Mouse (Mus musculus): ENCODE results near the gene Dnlz. TPM values are rescaled to one million over a fixed set of nuclear protein-coding genes. Genes with fewer than 3 reads are reported as not detected.

Dnlz gene
- polyA plus RNA-seq, 1 experiment: 6.2 TPM

DNA sequence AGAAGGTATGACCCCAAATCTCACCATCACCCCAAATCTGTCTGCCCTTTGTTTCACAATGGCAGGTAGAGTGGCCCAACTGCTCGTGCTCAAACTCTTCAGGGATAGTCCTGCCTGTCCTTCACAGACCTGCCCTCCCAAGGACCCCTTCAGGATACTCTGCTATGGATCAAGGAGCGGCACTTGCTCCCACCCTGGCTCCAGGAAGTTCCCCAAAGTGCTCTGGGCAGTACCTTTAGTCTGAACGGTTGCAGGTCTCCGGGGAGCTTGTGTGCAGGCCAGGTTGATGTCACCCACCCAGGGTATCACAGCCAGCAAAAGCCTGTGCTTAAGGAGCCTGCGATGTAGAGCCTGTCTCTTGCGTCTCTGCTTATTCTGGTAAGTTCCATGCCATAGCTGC lies 16.0 kb upstream of the Dnlz start:
- H3K27ac ChIP-seq (ENCODE audit: control insufficient read depth, insufficient read depth, low read depth, low read length): no peak overlapping the region
- TF ChIP-seq POLR2A (IDR thresholded peaks at IDR 0.05; ENCODE audit: control insufficient read depth, low read depth, low read length) (no peak), CTCF (IDR thresholded peaks at IDR 0.05; ENCODE audit: control insufficient read depth, insufficient read depth, insufficient replicate concordance, low read depth, low read length) (no peak)
- no peaks in the 10 kb centered on the region for H3K4me1 ChIP-seq (ENCODE audit: control insufficient read depth, insufficient read depth, low read length)
- H3K4me3 ChIP-seq (ENCODE audit: control insufficient read depth, low read depth, low read length): no peak overlapping the region
- H3K27me3 ChIP-seq (ENCODE audit: control insufficient read depth, insufficient read depth, low read length): no peaks in the 10 kb centered on the region
- H3K36me3 ChIP-seq (ENCODE audit: control insufficient read depth, insufficient read depth, low read length): peaks cover 3% of the 10 kb centered on the region

DNA sequence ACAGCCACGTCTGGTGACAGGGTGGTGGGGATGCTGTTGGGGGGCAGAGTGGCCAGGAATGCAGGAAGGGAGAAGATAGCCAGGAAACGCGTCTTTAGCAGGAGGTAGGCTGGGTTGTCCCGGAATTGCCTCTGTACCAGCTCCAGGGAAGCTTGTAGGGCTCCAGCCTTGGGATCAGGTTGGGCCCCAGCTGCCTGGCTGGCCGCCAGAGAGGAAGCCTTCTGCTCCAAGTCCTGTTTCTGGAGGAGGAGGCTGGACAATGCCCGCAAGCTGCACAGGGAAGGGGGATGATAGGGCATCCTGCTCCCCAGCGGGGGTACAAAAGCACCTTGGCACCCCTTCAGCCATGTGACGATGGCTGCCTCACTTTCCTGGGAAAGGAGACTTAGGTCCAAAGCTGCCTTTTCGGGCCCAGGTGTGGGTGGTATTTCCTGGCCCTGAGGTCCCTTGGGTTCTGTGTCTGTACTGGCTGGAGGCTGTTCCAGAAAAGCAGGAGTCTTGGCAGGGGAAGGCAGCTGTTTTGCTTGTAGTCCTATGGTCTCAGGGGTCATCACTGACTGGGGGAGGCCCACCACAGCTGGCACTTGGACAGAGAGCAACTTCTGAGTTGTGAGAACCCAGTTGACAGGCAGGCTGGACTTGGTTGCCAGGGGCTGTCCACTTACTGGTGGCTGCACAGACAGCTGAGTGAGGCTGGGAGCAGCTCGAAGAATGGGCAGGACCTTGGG lies 13.0 kb upstream of the Dnlz start:
- no peak for TF ChIP-seq CTCF (IDR thresholded peaks at IDR 0.05; ENCODE audit: control insufficient read depth, insufficient read depth, insufficient replicate concordance, low read depth, low read length)
- TF ChIP-seq POLR2A (IDR thresholded peaks at IDR 0.05; ENCODE audit: control insufficient read depth, low read depth, low read length): no peak

DNA sequence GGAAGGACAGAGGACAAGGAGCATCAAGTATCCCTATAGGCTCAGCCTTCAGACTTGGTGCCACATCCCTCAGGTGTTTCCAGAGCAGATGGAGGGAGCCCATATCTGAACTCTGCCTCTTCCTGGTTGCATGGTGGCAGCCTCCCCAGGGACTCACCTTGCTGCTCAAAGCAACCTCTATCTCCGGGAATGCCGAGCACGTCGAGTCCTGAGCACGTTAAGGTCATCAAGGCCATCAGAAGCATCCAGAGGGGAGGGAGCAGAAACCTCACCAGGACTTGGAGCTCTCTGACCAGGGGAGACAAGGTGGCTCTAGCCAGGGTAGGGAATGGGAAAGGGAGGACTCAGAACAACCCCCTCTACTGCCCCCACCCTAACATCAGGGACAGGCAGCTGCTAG lies 11.6 kb upstream of the Dnlz start:
- H3K36me3 ChIP-seq (ENCODE audit: control insufficient read depth, insufficient read depth, low read length): peaks cover 2% of the 10 kb centered on the region

More for the DNA sequence above, 13.0 kb upstream of the Dnlz start:
- Histone ChIP-seq H3K27ac (ENCODE audit: control insufficient read depth, insufficient read depth, low read depth, low read length) (no peak overlapping the region), H3K36me3 (ENCODE audit: control insufficient read depth, insufficient read depth, low read length) (peaks cover 3% of the 10 kb centered on the region), H3K4me1 (ENCODE audit: control insufficient read depth, insufficient read depth, low read length) (no peaks in the 10 kb centered on the region), H3K27me3 (ENCODE audit: control insufficient read depth, insufficient read depth, low read length) (no peaks in the 10 kb centered on the region), H3K4me3 (ENCODE audit: control insufficient read depth, low read depth, low read length) (no peak overlapping the region)

DNA sequence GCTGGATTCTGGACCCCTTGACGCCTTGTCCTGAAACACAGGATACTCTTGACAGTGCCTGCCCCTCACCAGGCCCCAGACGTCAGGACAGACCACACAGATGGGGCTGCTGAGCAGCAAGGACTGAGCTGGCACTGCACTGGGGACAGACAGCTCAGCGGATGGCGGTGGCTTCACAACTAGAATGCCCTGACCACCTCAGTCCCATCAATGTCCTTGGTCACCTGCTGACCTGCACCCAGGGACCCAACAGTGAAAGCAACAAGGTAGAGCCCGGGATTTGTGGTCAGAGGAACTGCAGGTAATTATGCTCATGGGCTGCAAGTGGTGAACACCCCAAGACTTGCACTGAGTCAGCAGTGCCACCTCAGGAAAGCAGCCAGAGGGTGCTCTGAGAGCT lies 11.1 kb upstream of the Dnlz start:
- H3K4me1 ChIP-seq (ENCODE audit: control insufficient read depth, insufficient read depth, low read length): no peaks in the 10 kb centered on the region
- TF ChIP-seq CTCF (IDR thresholded peaks at IDR 0.05; ENCODE audit: control insufficient read depth, insufficient read depth, insufficient replicate concordance, low read depth, low read length) (no peak), POLR2A (IDR thresholded peaks at IDR 0.05; ENCODE audit: control insufficient read depth, low read depth, low read length) (no peak)
- H3K4me3 ChIP-seq (ENCODE audit: control insufficient read depth, low read depth, low read length): no peak overlapping the region
- H3K27ac ChIP-seq (ENCODE audit: control insufficient read depth, insufficient read depth, low read depth, low read length): no peak overlapping the region
- no peaks in the 10 kb centered on the region for H3K27me3 ChIP-seq (ENCODE audit: control insufficient read depth, insufficient read depth, low read length)
- H3K36me3 ChIP-seq (ENCODE audit: control insufficient read depth, insufficient read depth, low read length): peaks cover 1% of the 10 kb centered on the region

More for the DNA sequence above, 11.6 kb upstream of the Dnlz start:
- no peaks in the 10 kb centered on the region for H3K27me3 ChIP-seq (ENCODE audit: control insufficient read depth, insufficient read depth, low read length)
- no peak for TF ChIP-seq CTCF (IDR thresholded peaks at IDR 0.05; ENCODE audit: control insufficient read depth, insufficient read depth, insufficient replicate concordance, low read depth, low read length)
- TF ChIP-seq POLR2A (IDR thresholded peaks at IDR 0.05; ENCODE audit: control insufficient read depth, low read depth, low read length): no peak
- no peak overlapping the region for H3K4me3 ChIP-seq (ENCODE audit: control insufficient read depth, low read depth, low read length)
- no peaks in the 10 kb centered on the region for H3K4me1 ChIP-seq (ENCODE audit: control insufficient read depth, insufficient read depth, low read length)
- H3K27ac ChIP-seq (ENCODE audit: control insufficient read depth, insufficient read depth, low read depth, low read length): no peak overlapping the region

DNA sequence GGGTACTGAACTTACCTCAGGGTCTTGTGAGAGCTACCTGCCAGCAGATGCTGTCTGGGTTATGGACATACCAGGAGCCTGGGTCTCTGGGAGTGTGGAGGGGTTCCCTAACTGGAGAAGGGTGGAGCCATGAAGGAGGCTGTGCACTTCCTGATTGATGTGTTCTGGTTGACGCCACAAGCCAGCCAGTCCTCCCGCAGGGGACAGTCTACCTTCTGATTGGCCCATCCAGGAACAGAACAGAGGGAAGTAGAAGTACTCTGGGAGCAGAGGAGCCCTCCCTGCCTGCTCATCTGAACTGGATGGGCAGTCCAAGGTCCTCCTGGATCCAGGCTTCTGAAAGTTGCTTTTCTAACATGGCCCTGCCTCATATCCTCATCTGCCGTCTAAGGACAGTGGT lies 8.9 kb upstream of the Dnlz start, which contains the start of gene Card9:
Gene Card9 (minus strand): TSS at position 147 of the 400 bp plus-strand sequence.
- no peaks in the 10 kb centered on the region for H3K27me3 ChIP-seq (ENCODE audit: control insufficient read depth, insufficient read depth, low read length)
- no peaks in the 10 kb centered on the region; the same call in 1 of the 2 replicates for H3K36me3 ChIP-seq (ENCODE audit: control insufficient read depth, insufficient read depth, low read length)
- no peak within 1 kb of the TSS for H3K4me3 ChIP-seq (ENCODE audit: control insufficient read depth, low read depth, low read length)
- TF ChIP-seq CTCF (IDR thresholded peaks at IDR 0.05; ENCODE audit: control insufficient read depth, insufficient read depth, insufficient replicate concordance, low read depth, low read length): no peak
- H3K27ac ChIP-seq (ENCODE audit: control insufficient read depth, insufficient read depth, low read depth, low read length): no peak within 1 kb of the TSS
- H3K4me1 ChIP-seq (ENCODE audit: control insufficient read depth, insufficient read depth, low read length): no peaks in the 10 kb centered on the region

DNA sequence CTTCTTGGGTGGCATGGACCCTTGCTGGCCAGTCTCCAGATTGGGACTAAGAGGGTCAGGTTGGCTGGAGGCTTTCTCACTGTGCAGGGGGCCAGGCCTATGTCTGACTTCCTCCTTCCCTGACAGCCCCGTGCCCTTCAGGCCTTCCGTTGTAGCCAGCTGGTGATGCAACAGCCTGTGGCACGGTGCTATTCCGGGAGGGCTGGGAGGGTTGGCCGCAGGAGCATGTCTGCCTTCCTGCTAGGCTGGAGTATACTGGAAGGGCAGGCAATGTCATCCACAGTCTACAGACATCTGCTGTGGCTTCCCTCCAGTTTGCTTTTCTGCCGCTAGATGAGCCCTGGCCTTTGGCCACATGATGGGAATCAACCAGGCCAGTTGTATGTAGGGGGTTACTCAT lies 8.1 kb upstream of the Dnlz start:
- Histone ChIP-seq H3K4me3 (ENCODE audit: control insufficient read depth, low read depth, low read length) (no peak overlapping the region), H3K27ac (ENCODE audit: control insufficient read depth, insufficient read depth, low read depth, low read length) (no peak overlapping the region), H3K27me3 (ENCODE audit: control insufficient read depth, insufficient read depth, low read length) (no peaks in the 10 kb centered on the region), H3K4me1 (ENCODE audit: control insufficient read depth, insufficient read depth, low read length) (no peaks in the 10 kb centered on the region), H3K36me3 (ENCODE audit: control insufficient read depth, insufficient read depth, low read length) (no peaks in the 10 kb centered on the region)
- no peak for TF ChIP-seq POLR2A (IDR thresholded peaks at IDR 0.05; ENCODE audit: control insufficient read depth, low read depth, low read length)
- no peak for TF ChIP-seq CTCF (IDR thresholded peaks at IDR 0.05; ENCODE audit: control insufficient read depth, insufficient read depth, insufficient replicate concordance, low read depth, low read length)

DNA sequence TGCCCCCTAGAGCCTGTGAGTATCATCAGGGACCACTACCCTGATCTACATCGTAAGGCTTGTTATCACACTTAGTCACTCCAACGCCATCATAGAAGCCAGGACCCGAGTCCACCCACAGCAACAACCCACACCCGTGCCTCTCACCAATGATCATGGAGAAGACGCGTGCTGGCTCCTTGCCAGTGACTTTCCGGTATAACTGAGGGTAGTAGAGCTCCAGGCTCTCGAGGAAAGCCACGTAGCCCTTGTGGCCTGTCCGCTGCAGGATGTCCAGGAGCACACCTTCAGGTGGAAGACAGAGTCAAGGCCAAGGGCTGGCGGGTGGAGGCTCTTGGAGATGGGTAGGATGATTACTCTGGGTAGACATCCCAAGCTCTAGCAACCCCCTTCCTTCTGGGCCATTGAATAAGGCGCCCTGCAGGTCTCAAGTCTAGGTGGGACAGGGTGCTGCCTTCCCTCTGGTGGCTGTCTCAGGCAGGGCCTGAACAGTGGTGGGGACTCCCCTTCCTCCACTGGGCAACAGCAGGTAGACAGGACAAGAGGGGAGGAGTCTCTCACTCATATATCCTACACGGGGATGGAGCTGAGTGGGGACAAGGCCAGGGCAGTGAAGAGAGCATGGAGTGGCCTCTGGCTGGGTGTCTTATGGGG lies 6.9 kb upstream of the Dnlz start:
- Histone ChIP-seq H3K36me3 (ENCODE audit: control insufficient read depth, insufficient read depth, low read length) (no peaks in the 10 kb centered on the region), H3K4me3 (ENCODE audit: control insufficient read depth, low read depth, low read length) (no peak overlapping the region), H3K27ac (ENCODE audit: control insufficient read depth, insufficient read depth, low read depth, low read length) (no peak overlapping the region), H3K4me1 (ENCODE audit: control insufficient read depth, insufficient read depth, low read length) (no peaks in the 10 kb centered on the region), H3K27me3 (ENCODE audit: control insufficient read depth, insufficient read depth, low read length) (no peaks in the 10 kb centered on the region)
- TF ChIP-seq CTCF (IDR thresholded peaks at IDR 0.05; ENCODE audit: control insufficient read depth, insufficient read depth, insufficient replicate concordance, low read depth, low read length): no peak
- TF ChIP-seq POLR2A (IDR thresholded peaks at IDR 0.05; ENCODE audit: control insufficient read depth, low read depth, low read length): no peak
